Mouse (Mus musculus) heart, postnatal 0 days (tissue): ENCODE measurements around the gene Atp1a3. TPM values are rescaled to one million over a fixed set of nuclear protein-coding genes. Genes with fewer than 3 reads are reported as not detected.

Source experiments
- ATAC-seq: fragments of 200-750 bp; cut with Nextera tagmentation; 2 replicates; pipeline ENCODE4 v1.8.0; 2017; ENCODE audit warnings: low read depth, moderate number of reproducible peaks, moderate library complexity; ENCODE audit not compliant: insufficient read depth
- DNase-seq: peaks from one replicate; pipeline ENCODE4 v3.0.0-alpha.2; 2016; ENCODE audit warnings: low spot score
- H3K27ac ChIP-seq: fragments of 300-500 bp; sonication (generic); 2 replicates; pipeline ENCODE4 v1.5.1; 2014; ENCODE audit warnings: low read depth, mild to moderate bottlenecking
- H3K27me3 ChIP-seq: fragments of 300-500 bp; sonication (generic); 2 replicates; pipeline ENCODE4 v1.6.1; 2014; ENCODE audit warnings: low read length, mixed read lengths; ENCODE audit not compliant: control insufficient read depth, insufficient read depth
- H3K36me3 ChIP-seq: fragments of 300-500 bp; sonication (generic); replicated peaks from 2 replicates; pipeline ENCODE4 v1.6.1; 2014; ENCODE audit warnings: low read length, mixed read lengths; ENCODE audit not compliant: control insufficient read depth, insufficient read depth
- H3K4me1 ChIP-seq: fragments of 300-500 bp; sonication (generic); 2 replicates; pipeline ENCODE4 v1.6.1; 2014; ENCODE audit warnings: antibody characterized with exemption; ENCODE audit not compliant: control insufficient read depth, insufficient read depth
- H3K4me2 ChIP-seq: fragments of 300-500 bp; sonication (generic); 2 replicates; pipeline ENCODE4 v1.6.1; 2014; ENCODE audit warnings: low read depth, mild to moderate bottlenecking, low read length, moderate library complexity
- H3K4me3 ChIP-seq: fragments of 300-500 bp; sonication (generic); 2 replicates; pipeline ENCODE4 v1.5.1; 2014; ENCODE audit warnings: low read depth, low read length
- H3K9ac ChIP-seq: fragments of 300-500 bp; sonication (generic); replicated peaks from 2 replicates; pipeline ENCODE4 v1.6.1; 2014; ENCODE audit warnings: low read depth, low read length, mixed read lengths
- H3K9me3 ChIP-seq: fragments of 300-500 bp; sonication (generic); replicated peaks from 2 replicates; pipeline ENCODE4 v1.6.1; 2016; ENCODE audit warnings: low read length; ENCODE audit not compliant: control insufficient read depth
- CTCF ChIP-seq: IDR thresholded peaks from 2 replicates; pipeline ENCODE4 v1.5.1; 2016; ENCODE audit warnings: antibody characterized with exemption, control low read depth, low read depth
- EP300 ChIP-seq: IDR thresholded peaks from 2 replicates; pipeline ENCODE4 v1.6.1; 2016; ENCODE audit warnings: antibody characterized with exemption, low read depth
- WGBS: fragments of 180-500 bp; shearing (Covaris S2); extraction: QIAGEN DNeasy Blood & Tissue Kit; methylation state at CpG from one replicate; pipeline ENCODE4 v1.1.7; 2014; 5-methylcytosine and 5-hydroxymethylcytosine counted together
- polyA plus RNA-seq: library from polyadenylated mRNA; unstranded; fragments of >200 nt; fragmentation: Nextera tagmentation; extraction: Ambion mirVana; gene quantifications from 2 replicates; pipeline ENCODE4 v1.2.1, GENCODE M21; 2015
- total RNA-seq: library from RNA; depleted of rRNA; stranded (reverse); fragments of >200 nt; gene quantifications from 2 replicates; pipeline ENCODE4 v1.2.3, GENCODE M21; 2014; ENCODE audit warnings: low replicate concordance

Gene Atp1a3
- total and polyA plus RNA-seq, 2 experiments from 2014 or later = 0.04 to 0.12 TPM

- no peak overlapping the region for H3K9ac ChIP-seq
- 55% methylated on average over 5 of the region's 5 CpGs for WGBS
- ATAC-seq (no peak), DNase-seq (no peak)
- H3K4me2 ChIP-seq = no peak overlapping the region
- peaks cover 14% of the 10 kb centered on the region for H3K36me3 ChIP-seq
- H3K4me1 ChIP-seq = no peaks in the 10 kb centered on the region
- no peaks in the 10 kb centered on the region for H3K27me3 ChIP-seq
- TF ChIP-seq EP300 = no peak
- TF ChIP-seq CTCF = no peak
- H3K27ac ChIP-seq = no peak overlapping the region
- H3K9me3 ChIP-seq = no peaks in the 10 kb centered on the region
- H3K4me3 ChIP-seq = no peak overlapping the region
Measured at GRCm38 (mm10) chr7:24973902-24974301, 31.9 kb downstream of the Atp1a3 start.

GRCm38 (mm10) chr7:24973208-24973607 lies 32.5 kb downstream of the Atp1a3 start:
- DNase-seq = no peak
- 75% methylated on average over 4 of the region's 4 CpGs for WGBS
- H3K27me3 ChIP-seq = no peaks in the 10 kb centered on the region
- no peak overlapping the region for H3K9ac ChIP-seq
- no peak overlapping the region for H3K27ac ChIP-seq
- H3K36me3 ChIP-seq = peaks cover 14% of the 10 kb centered on the region
- H3K4me2 ChIP-seq = no peak overlapping the region
- H3K4me3 ChIP-seq = no peak overlapping the region
- TF ChIP-seq EP300 = no peak
- no peak for TF ChIP-seq CTCF
- H3K4me1 ChIP-seq = no peaks in the 10 kb centered on the region
- ATAC-seq = no peak
- no peaks in the 10 kb centered on the region for H3K9me3 ChIP-seq

- peak; percentile 98 for DNase-seq
- ATAC-seq = peak; percentile 95
- H3K4me1 ChIP-seq = no peaks in the 10 kb centered on the region
- TF ChIP-seq CTCF (peak; percentile 47), EP300 (no peak; the same call in 1 of the 2 replicates)
- H3K4me3 ChIP-seq = peak within 1 kb of the TSS; percentile 84
- H3K9ac ChIP-seq = peak within 1 kb of the TSS; percentile 78
- no peaks in the 10 kb centered on the region for H3K9me3 ChIP-seq
- H3K27me3 ChIP-seq = no peaks in the 10 kb centered on the region
- peaks cover 14% of the 10 kb centered on the region for H3K36me3 ChIP-seq
- H3K27ac ChIP-seq = peak within 1 kb of the TSS; percentile 88
- WGBS = under 1% methylated on average over 45 of the region's 45 CpGs
- peak within 1 kb of the TSS; percentile 77 for H3K4me2 ChIP-seq
Measured at GRCm38 (mm10) chr7:24971972-24972893, 33.5 kb downstream of the Atp1a3 start, which contains the start of gene Rabac1. TSS of gene Rabac1 (minus strand) at chr7:24972754.

- Histone ChIP-seq H3K4me2 (peak overlapping the region; percentile 77), H3K4me1 (no peaks in the 10 kb centered on the region), H3K9ac (0 out of 2 replicates have a peak overlapping the region, but pooled peaks have one; percentile 7), H3K9me3 (no peaks in the 10 kb centered on the region), H3K4me3 (peak overlapping the region; percentile 84), H3K27ac (peak overlapping the region; percentile 88; the same call in 1 of the 2 replicates), H3K36me3 (peaks cover 14% of the 10 kb centered on the region), H3K27me3 (no peaks in the 10 kb centered on the region)
- WGBS = 9% methylated on average over 17 of the region's 19 CpGs
- DNase-seq (peak; percentile 54), ATAC-seq (no peak)
- peak; percentile 76 for TF ChIP-seq CTCF
- no peak for TF ChIP-seq EP300
Measured at GRCm38 (mm10) chr7:24971261-24971971, 34.3 kb downstream of the Atp1a3 start.

- H3K4me1 ChIP-seq = no peaks in the 10 kb centered on the region
- ATAC-seq = no peak
- no peak overlapping the region for H3K4me3 ChIP-seq
- H3K27ac ChIP-seq = no peak overlapping the region
- no peak overlapping the region for H3K9ac ChIP-seq
- DNase-seq = no peak
- no peaks in the 10 kb centered on the region for H3K9me3 ChIP-seq
- TF ChIP-seq CTCF = no peak
- H3K27me3 ChIP-seq = no peaks in the 10 kb centered on the region
- 94% methylated on average over 3 of the region's 3 CpGs for WGBS
- no peak overlapping the region for H3K4me2 ChIP-seq
- peaks cover 14% of the 10 kb centered on the region for H3K36me3 ChIP-seq
Measured at GRCm38 (mm10) chr7:24970341-24970740, 35.4 kb downstream of the Atp1a3 start.
